Mouse (Mus musculus): ENCODE results near the gene Plcl2. TPM values are rescaled to one million over a fixed set of nuclear protein-coding genes. Genes with fewer than 3 reads are reported as not detected.

Gene Plcl2
- polyA plus RNA-seq, 1 experiment from 2014 or later = 2.4 TPM

DNA sequence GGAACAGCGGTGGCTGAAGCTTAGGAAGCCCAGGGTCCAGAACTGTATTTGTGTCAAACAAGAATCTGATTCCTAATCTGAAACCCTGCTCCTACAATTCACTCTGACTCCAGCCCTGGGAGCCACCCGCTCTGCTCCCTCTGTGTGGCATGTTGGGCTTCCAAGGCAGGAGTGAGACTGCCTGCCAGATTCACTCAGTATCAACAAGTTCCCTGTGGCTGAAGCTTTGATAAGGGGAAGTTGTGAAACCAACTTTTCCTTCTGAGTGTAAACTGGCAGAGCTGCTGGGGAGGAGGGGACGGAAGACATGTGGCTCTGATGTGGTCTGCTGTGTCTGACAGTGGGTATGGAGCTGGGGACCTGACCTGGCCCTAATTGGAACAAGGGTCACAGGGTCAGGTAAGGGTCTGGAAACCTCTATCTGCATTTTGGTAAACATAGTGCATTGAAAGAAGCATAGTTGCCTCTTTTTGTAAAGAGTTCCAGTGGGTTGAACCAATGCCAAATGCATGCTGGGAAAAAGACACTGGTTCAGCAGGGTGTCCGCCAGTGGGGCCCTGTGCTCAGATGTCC is 226.3 kb downstream of the Plcl2 start:
- Histone ChIP-seq H3K4me3 (no peak overlapping the region), H3K4me2 (no peak overlapping the region), H3K27me3 (replicated peaks) (no peaks in the 10 kb centered on the region), H3K9ac (no peak overlapping the region), H3K4me1 (peaks cover 21% of the 10 kb centered on the region), H3K36me3 (0 out of 2 replicates have a peak, but pooled peaks cover 5% of the 10 kb centered on the region), H3K9me3 (replicated peaks) (no peaks in the 10 kb centered on the region), H3K27ac (no peak overlapping the region)
- 62% methylated on average over 4 of the region's 4 CpGs for WGBS (ENCODE audit: insufficient replicate concordance)
- ATAC-seq = no peak

DNA sequence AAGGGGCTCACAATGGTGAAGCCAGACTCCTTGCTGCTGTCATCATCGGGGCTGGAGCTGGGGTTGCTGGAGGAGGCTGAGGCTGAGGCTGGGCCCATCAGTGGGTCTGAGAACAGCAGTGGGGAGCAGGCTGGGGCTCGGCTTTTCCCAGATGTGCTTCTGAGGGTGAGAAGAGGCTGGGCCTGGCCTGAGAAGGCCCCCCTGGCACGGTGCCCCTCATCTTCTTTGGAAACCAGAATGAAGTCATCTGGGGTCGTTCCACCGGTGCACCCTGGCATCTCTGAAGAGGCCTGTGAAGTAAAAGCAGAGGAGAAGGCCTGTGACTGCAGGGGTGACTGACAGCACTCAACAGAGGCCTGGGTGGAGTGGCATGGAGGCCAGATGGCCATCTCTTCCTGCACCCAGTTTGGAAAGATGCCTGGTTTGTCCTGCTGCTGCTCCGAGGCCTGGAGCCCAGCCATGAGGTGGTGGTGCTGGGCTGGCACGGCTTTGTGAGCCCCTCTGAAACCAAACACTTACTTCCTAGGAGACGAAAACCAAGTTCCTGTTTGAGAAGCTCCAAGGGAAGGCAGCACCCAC is 226.8 kb downstream of the Plcl2 start:
- Histone ChIP-seq H3K9ac (no peak overlapping the region), H3K27me3 (replicated peaks) (no peaks in the 10 kb centered on the region), H3K9me3 (replicated peaks) (no peaks in the 10 kb centered on the region), H3K36me3 (0 out of 2 replicates have a peak, but pooled peaks cover 5% of the 10 kb centered on the region), H3K4me3 (no peak overlapping the region), H3K4me1 (peaks cover 21% of the 10 kb centered on the region), H3K4me2 (no peak overlapping the region), H3K27ac (0 out of 2 replicates have a peak overlapping the region, but pooled peaks have one; percentile 2)
- no peak for ATAC-seq
- WGBS (ENCODE audit: insufficient replicate concordance) = 50% methylated on average over 8 of the region's 8 CpGs

DNA sequence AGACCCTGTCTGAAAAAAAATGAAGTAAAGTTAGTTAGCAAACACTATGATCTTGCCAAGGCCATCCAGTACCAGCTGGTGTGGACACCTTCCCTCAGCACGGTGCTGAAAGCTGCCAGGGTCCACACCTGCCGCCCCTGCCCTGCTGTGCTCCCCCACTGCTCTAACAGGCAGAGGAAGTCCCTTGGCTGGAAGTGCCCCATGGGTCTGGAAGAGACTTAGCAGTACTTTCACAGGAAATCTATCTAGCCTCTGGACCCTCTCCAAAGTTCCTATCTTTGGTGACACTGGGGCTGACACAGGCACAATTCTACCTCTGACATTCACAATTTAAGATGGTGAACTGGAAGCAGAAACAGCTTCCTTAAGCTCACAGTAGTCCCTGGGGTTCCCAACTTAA is 227.9 kb downstream of the Plcl2 start:
- no peaks in the 10 kb centered on the region for H3K27me3 ChIP-seq (replicated peaks)
- no peak overlapping the region for H3K27ac ChIP-seq
- no peaks in the 10 kb centered on the region for H3K9me3 ChIP-seq (replicated peaks)
- no peak overlapping the region for H3K9ac ChIP-seq
- H3K36me3 ChIP-seq = 0 out of 2 replicates have a peak, but pooled peaks cover 5% of the 10 kb centered on the region
- no peak for ATAC-seq
- 49% methylated on average over 2 of the region's 2 CpGs for WGBS (ENCODE audit: insufficient replicate concordance)
- H3K4me1 ChIP-seq = peaks cover 21% of the 10 kb centered on the region
- no peak overlapping the region for H3K4me3 ChIP-seq
- no peak overlapping the region for H3K4me2 ChIP-seq

Other genes with a start within 250 kb of the Plcl2 start
- 0.07 and 0.30 TPM in 2 replicates for gene Dazl, start 215.8 kb upstream of the Plcl2 start, polyA plus RNA-seq (2016; fragmentation: Nextera tagmentation; extraction: Ambion mirVana)